Mouse (Mus musculus): ENCODE measurements around the gene Hp.

Gene Hp

GRCm38 (mm10) chr8:109578900-109579301 lies at the start of gene Hp:
Hp (minus strand) TSS chr8:109579172.
- no peak for DNase-seq

- DNase-seq, result no peak
Observed at GRCm38 (mm10) chr8:109628638-109629037, 49.7 kb upstream of the Hp start.

- no peak for DNase-seq
Observed at GRCm38 (mm10) chr8:109615569-109615968, 36.6 kb upstream of the Hp start.

GRCm38 (mm10) chr8:109614243-109615210 lies 35.6 kb upstream of the Hp start, which contains the start of gene Pkd1l3:
Pkd1l3 (plus strand) TSS chr8:109614517.
- DNase-seq, result no peak

- DNase-seq, result peak; percentile 45
Observed at GRCm38 (mm10) chr8:109609153-109609502, 30.2 kb upstream of the Hp start.

GRCm38 (mm10) chr8:109608271-109609152 lies 29.5 kb upstream of the Hp start, which contains the start of gene Dhodh:
Dhodh (minus strand) TSS chr8:109608673.
- peak; percentile 98 for DNase-seq

- peak; percentile 33 for DNase-seq
Observed at GRCm38 (mm10) chr8:109607650-109608049, 28.7 kb upstream of the Hp start.

- DNase-seq, result no peak
Observed at GRCm38 (mm10) chr8:109606725-109607124, 27.8 kb upstream of the Hp start.

- peak; percentile 11 for DNase-seq
Observed at GRCm38 (mm10) chr8:109595854-109596253, 16.9 kb upstream of the Hp start.

GRCm38 (mm10) chr8:109593117-109593788 lies 14.3 kb upstream of the Hp start:
- DNase-seq, result no peak

- DNase-seq, result no peak
Observed at GRCm38 (mm10) chr8:109592164-109592563, 13.2 kb upstream of the Hp start.

- DNase-seq, result no peak
Observed at GRCm38 (mm10) chr8:109591367-109591766, 12.4 kb upstream of the Hp start.

GRCm38 (mm10) chr8:109590901-109591300 lies 11.9 kb upstream of the Hp start:
- no peak for DNase-seq

- no peak for DNase-seq
Observed at GRCm38 (mm10) chr8:109586972-109587504, 8.1 kb upstream of the Hp start.

- DNase-seq, result no peak
Observed at GRCm38 (mm10) chr8:109585652-109586051, 6.7 kb upstream of the Hp start.

- no peak for DNase-seq
Observed at GRCm38 (mm10) chr8:109584830-109585229, 5.9 kb upstream of the Hp start.

- no peak for DNase-seq
Observed at GRCm38 (mm10) chr8:109584293-109584692, 5.3 kb upstream of the Hp start.

GRCm38 (mm10) chr8:109576311-109576710 lies 2.7 kb downstream of the Hp start:
- DNase-seq, result no peak

GRCm38 (mm10) chr8:109571139-109571538 lies 7.8 kb downstream of the Hp start:
- no peak for DNase-seq

- peak; percentile 100 for DNase-seq
Observed at GRCm38 (mm10) chr8:109565498-109566333, 13.3 kb downstream of the Hp start, which contains the start of the genes Dhx38 and Txnl4b. Dhx38 (minus strand) TSS chr8:109565861. Txnl4b (plus strand) TSS chr8:109565892.

GRCm38 (mm10) chr8:109564766-109565165 lies 14.2 kb downstream of the Hp start:
- DNase-seq, result no peak
